Mouse (Mus musculus) intestine, postnatal 0 days (tissue): ENCODE results near the gene Hoxd1. TPM values are rescaled to one million over a fixed set of nuclear protein-coding genes. Genes with fewer than 3 reads are reported as not detected.

ENCODE experiments used
- ATAC-seq: fragments of 200-750 bp; cut with Nextera tagmentation; 2 replicates; pipeline ENCODE4 v1.8.0; 2017; ENCODE audit warnings: mild to moderate bottlenecking, moderate TSS enrichment, moderate library complexity
- H3K27ac ChIP-seq: fragments of 300-500 bp; sonication (generic); 2 replicates; pipeline ENCODE4 v1.5.1; 2014; ENCODE audit warnings: mild to moderate bottlenecking, low read depth, low read length, moderate library complexity
- H3K27me3 ChIP-seq: fragments of 300-500 bp; sonication (generic); replicated peaks from 2 replicates; pipeline ENCODE4 v1.6.1; 2014; ENCODE audit warnings: low read length, mixed read lengths; ENCODE audit not compliant: control insufficient read depth, insufficient read depth
- H3K36me3 ChIP-seq: fragments of 300-500 bp; sonication (generic); 2 replicates; pipeline ENCODE4 v1.6.1; 2014; ENCODE audit warnings: mild to moderate bottlenecking, moderate library complexity; ENCODE audit not compliant: control insufficient read depth, insufficient read depth
- H3K4me1 ChIP-seq: fragments of 300-500 bp; sonication (generic); replicated peaks from 2 replicates; pipeline ENCODE4 v1.6.1; 2014; ENCODE audit warnings: antibody characterized with exemption, low read length, mixed read lengths; ENCODE audit not compliant: control insufficient read depth, insufficient read depth
- H3K4me2 ChIP-seq: fragments of 300-500 bp; sonication (generic); replicated peaks from 2 replicates; pipeline ENCODE4 v1.6.1; 2014; ENCODE audit warnings: low read depth, mild to moderate bottlenecking, moderate library complexity
- H3K4me3 ChIP-seq: fragments of 300-500 bp; sonication (generic); 2 replicates; pipeline ENCODE4 v1.5.1; 2014; ENCODE audit warnings: low read depth, low read length
- H3K9ac ChIP-seq: fragments of 300-500 bp; sonication (generic); 2 replicates; pipeline ENCODE4 v1.6.1; 2014; ENCODE audit warnings: mild to moderate bottlenecking, low read depth, low read length
- H3K9me3 ChIP-seq: fragments of 300-500 bp; sonication (generic); 2 replicates; pipeline ENCODE4 v1.6.1; 2016; ENCODE audit warnings: mixed run types; ENCODE audit not compliant: control insufficient read depth
- CTCF ChIP-seq: sonication (generic); IDR thresholded peaks from 2 replicates; pipeline ENCODE4 v1.5.1; 2016; ENCODE audit warnings: low read depth, mild to moderate bottlenecking, control low read depth, antibody characterized with exemption, moderate library complexity
- whole genome bisulfite sequencing: fragments of 180-500 bp; shearing (Covaris S2); extraction: QIAGEN DNeasy Blood & Tissue Kit; methylation state at CpG from one replicate; pipeline ENCODE4 v1.1.7; 2014; 5-methylcytosine and 5-hydroxymethylcytosine counted together
- polyA plus RNA-seq: library from polyadenylated mRNA; unstranded; fragments of >200 nt; fragmentation: Nextera tagmentation; extraction: Ambion mirVana; gene quantifications from 2 replicates; pipeline ENCODE4 v1.2.1, GENCODE M21; 2015

The Hoxd1 gene
- polyA plus RNA-seq, 1 experiment from 2014 or later: not detected

DNA sequence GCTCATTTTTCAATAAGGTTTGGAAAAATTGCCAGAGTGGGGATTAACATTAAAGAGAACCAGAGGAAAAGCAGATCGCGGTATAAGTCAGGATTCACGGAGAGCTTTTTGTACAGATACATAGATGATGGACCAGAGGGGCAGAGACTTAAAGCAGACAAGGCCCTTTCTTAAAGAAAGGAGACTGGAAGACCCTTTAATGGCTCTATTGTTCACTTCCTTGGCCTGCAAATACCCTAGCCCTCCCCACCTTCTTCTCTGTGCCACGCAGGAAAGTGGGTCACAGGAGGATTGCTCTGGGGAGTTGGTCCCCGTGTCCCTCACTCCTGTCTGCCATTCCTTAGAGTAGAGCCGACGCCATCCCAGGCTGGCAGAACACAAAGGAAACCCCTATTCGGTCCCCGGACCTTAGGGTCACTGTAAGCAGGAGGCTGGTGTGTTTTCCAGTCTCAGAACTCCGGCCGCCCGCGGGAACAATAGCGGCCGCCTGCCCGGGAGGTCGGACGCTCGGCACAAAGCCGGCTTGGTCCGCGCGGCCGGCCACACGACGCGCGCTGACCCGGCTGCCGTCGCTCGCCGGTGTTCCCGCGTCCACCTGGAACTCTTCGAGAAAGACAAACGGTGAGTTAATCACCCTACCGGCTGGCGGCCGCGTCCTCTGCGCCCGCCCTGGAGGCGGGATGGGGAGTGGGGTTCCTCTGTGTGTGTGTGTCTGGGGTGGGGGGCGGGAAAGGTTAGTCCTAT, 10.2 kb upstream of the Hoxd1 start:
- ATAC-seq: no peak
- Histone ChIP-seq H3K27ac (no peak overlapping the region), H3K9me3 (no peaks in the 10 kb centered on the region), H3K4me3 (peak overlapping the region; percentile 26), H3K27me3 (peaks cover 82% of the 10 kb centered on the region), H3K4me1 (no peaks in the 10 kb centered on the region), H3K9ac (no peak overlapping the region), H3K36me3 (no peaks in the 10 kb centered on the region), H3K4me2 (peak overlapping the region; percentile 56)
- TF ChIP-seq CTCF: no peak
- 6% methylated on average over 45 of the region's 45 CpGs for WGBS

- Histone ChIP-seq H3K27ac (no peak overlapping the region), H3K9ac (no peak overlapping the region), H3K4me3 (peak overlapping the region; percentile 26), H3K4me1 (no peaks in the 10 kb centered on the region), H3K9me3 (no peaks in the 10 kb centered on the region), H3K27me3 (peaks cover 83% of the 10 kb centered on the region), H3K36me3 (no peaks in the 10 kb centered on the region), H3K4me2 (peak overlapping the region; percentile 56)
- TF ChIP-seq CTCF: no peak
- no peak for ATAC-seq
- WGBS: 6% methylated on average over 24 of the region's 25 CpGs
These were observed 9.6 kb upstream of the Hoxd1 start for GRCm38 (mm10) chr2:74753175-74753523.

- 49% methylated on average over 5 of the region's 5 CpGs for WGBS
- no peak overlapping the region for H3K9ac ChIP-seq
- H3K36me3 ChIP-seq: no peaks in the 10 kb centered on the region
- H3K4me1 ChIP-seq: no peaks in the 10 kb centered on the region
- H3K27ac ChIP-seq: no peak overlapping the region
- H3K9me3 ChIP-seq: no peaks in the 10 kb centered on the region
- H3K4me3 ChIP-seq: no peak overlapping the region
- ATAC-seq: no peak
- H3K4me2 ChIP-seq: no peak overlapping the region
- no peak for TF ChIP-seq CTCF
- peaks cover 83% of the 10 kb centered on the region for H3K27me3 ChIP-seq
These were observed 9.1 kb upstream of the Hoxd1 start for GRCm38 (mm10) chr2:74753711-74754110.

- H3K4me3 ChIP-seq: no peak overlapping the region
- peaks cover 5% of the 10 kb centered on the region; the same call in 1 of the 2 replicates for H3K4me1 ChIP-seq
- no peaks in the 10 kb centered on the region for H3K9me3 ChIP-seq
- H3K9ac ChIP-seq: no peak overlapping the region
- 18% methylated on average over 1 of the region's 1 CpGs for WGBS
- no peaks in the 10 kb centered on the region for H3K36me3 ChIP-seq
- no peak for TF ChIP-seq CTCF
- H3K27ac ChIP-seq: no peak overlapping the region
- no peak for ATAC-seq
- peaks cover 74% of the 10 kb centered on the region for H3K27me3 ChIP-seq
- no peak overlapping the region for H3K4me2 ChIP-seq
These were observed 2.6 kb upstream of the Hoxd1 start for GRCm38 (mm10) chr2:74760146-74760545.

GRCm38 (mm10) chr2:74761941-74762340, 839 bp upstream of the Hoxd1 start:
- peaks cover 5% of the 10 kb centered on the region; the same call in 1 of the 2 replicates for H3K4me1 ChIP-seq
- 0 out of 2 replicates have a peak, but pooled peaks have one; percentile 8 for ATAC-seq
- H3K4me3 ChIP-seq: no peak overlapping the region
- peaks cover 81% of the 10 kb centered on the region for H3K27me3 ChIP-seq
- no peak for TF ChIP-seq CTCF
- no peaks in the 10 kb centered on the region for H3K9me3 ChIP-seq
- 6% methylated on average over 13 of the region's 13 CpGs for whole genome bisulfite sequencing
- H3K36me3 ChIP-seq: no peaks in the 10 kb centered on the region
- H3K4me2 ChIP-seq: peak overlapping the region; percentile 78; the same call in 1 of the 2 replicates
- no peak overlapping the region for H3K9ac ChIP-seq
- no peak overlapping the region for H3K27ac ChIP-seq

DNA sequence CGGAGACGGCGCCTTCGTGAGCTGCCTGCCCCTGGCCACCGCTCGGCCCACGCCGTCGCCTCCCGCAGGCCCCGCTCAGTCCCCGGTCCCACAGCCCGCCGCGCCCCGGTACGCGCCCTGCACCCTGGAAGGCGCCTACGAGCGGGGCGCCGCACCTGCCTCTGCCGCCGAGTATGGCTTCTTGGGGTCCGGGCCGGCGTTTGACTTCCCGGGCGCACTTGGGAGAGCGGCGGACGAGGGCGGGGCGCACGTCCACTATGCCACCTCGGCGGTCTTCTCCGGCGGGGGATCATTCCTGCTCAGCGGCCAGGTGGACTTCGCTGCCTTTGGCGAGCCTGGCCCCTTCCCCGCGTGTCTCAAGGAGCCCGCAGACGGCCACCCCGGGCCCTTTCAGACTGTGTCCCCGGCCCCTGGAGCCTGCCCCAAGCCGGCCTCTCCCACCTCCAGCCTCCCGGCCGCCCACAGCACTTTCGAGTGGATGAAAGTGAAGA, 510 bp downstream of the Hoxd1 start:
- ATAC-seq: 0 out of 2 replicates have a peak, but pooled peaks have one; percentile 28

More for the DNA sequence above, 510 bp downstream of the Hoxd1 start:
- H3K9ac ChIP-seq: no peak overlapping the region
- peak overlapping the region; percentile 78 for H3K4me2 ChIP-seq
- H3K27ac ChIP-seq: no peak overlapping the region
- H3K27me3 ChIP-seq: peaks cover 73% of the 10 kb centered on the region
- H3K4me3 ChIP-seq: peak overlapping the region; percentile 40
- no peaks in the 10 kb centered on the region for H3K9me3 ChIP-seq
- WGBS: 2% methylated on average over 44 of the region's 53 CpGs
- H3K36me3 ChIP-seq: no peaks in the 10 kb centered on the region
- peaks cover 5% of the 10 kb centered on the region; the same call in 1 of the 2 replicates for H3K4me1 ChIP-seq
- TF ChIP-seq CTCF: no peak
